Mouse (Mus musculus) liver, embryonic 14.5 days (tissue): Measurements from ENCODE around the gene Samd14. TPM values are rescaled to one million over a fixed set of nuclear protein-coding genes. Genes with fewer than 3 reads are reported as not detected.

ENCODE experiments used
- ATAC-seq: fragments of 200-750 bp; cut with Nextera tagmentation; 2 replicates; pipeline ENCODE4 v1.8.0; 2017; ENCODE audit warnings: moderate number of reproducible peaks, mild to moderate bottlenecking, moderate library complexity; ENCODE audit not compliant: insufficient read depth
- DNase-seq, 3 experiments: peaks; one replicate each; pipeline ENCODE4 v3.0.0-alpha.2; 2012 to 2013; ENCODE audit warnings: low read depth in 3 of 3, low spot score in 3 of 3
- H3K27ac ChIP-seq: fragments of 300-500 bp; sonication (generic); 2 replicates; pipeline ENCODE4 v1.5.1; 2014; ENCODE audit warnings: moderate library complexity, mild to moderate bottlenecking, control low read depth, inconsistent platforms
- H3K27me3 ChIP-seq: fragments of 300-500 bp; sonication (generic); 2 replicates; pipeline ENCODE4 v1.6.1; 2014; ENCODE audit warnings: mild to moderate bottlenecking, low read length, moderate library complexity; ENCODE audit not compliant: control insufficient read depth, insufficient read depth
- H3K36me3 ChIP-seq: fragments of 300-500 bp; sonication (generic); replicated peaks from 2 replicates; pipeline ENCODE4 v1.6.1; 2014; ENCODE audit warnings: low read depth; ENCODE audit not compliant: control insufficient read depth, insufficient read depth
- H3K4me1 ChIP-seq, 2 experiments: fragments of 200-500 bp in 1 of 2; fragments of 300-500 bp in 1 of 2; sonication (generic) in 1 of 2; replicated peaks; 2 replicates each; pipeline ENCODE4 v1.6.1; 2012 to 2014; ENCODE audit warnings: antibody characterized with exemption in 1 of 2, inconsistent platforms in 1 of 2, low read length in 1 of 2; ENCODE audit not compliant: control insufficient read depth in 2 of 2, insufficient read depth in 2 of 2
- H3K4me2 ChIP-seq: fragments of 300-500 bp; sonication (generic); 2 replicates; pipeline ENCODE4 v1.6.1; 2014; ENCODE audit warnings: low read depth, mild to moderate bottlenecking, control low read depth, moderate library complexity
- H3K4me3 ChIP-seq, 2 experiments: fragments of 200-500 bp in 1 of 2; fragments of 300-500 bp in 1 of 2; sonication (generic) in 1 of 2; 2 replicates each; pipeline ENCODE4 v1.5.1; 2012 to 2014; ENCODE audit warnings: low read depth in 2 of 2, low read length in 2 of 2, mild to moderate bottlenecking in 2 of 2, control low read depth in 1 of 2, inconsistent platforms in 1 of 2, moderate library complexity in 1 of 2; ENCODE audit not compliant: insufficient read depth in 1 of 2
- H3K9ac ChIP-seq: fragments of 300-500 bp; sonication (generic); replicated peaks from 2 replicates; pipeline ENCODE4 v1.6.1; 2014; ENCODE audit warnings: mild to moderate bottlenecking, control low read depth, moderate library complexity
- H3K9me3 ChIP-seq: fragments of 300-500 bp; sonication (generic); 2 replicates; pipeline ENCODE4 v1.6.1; 2016; ENCODE audit warnings: low read length, mixed read lengths; ENCODE audit not compliant: control insufficient read depth
- CTCF ChIP-seq: IDR thresholded peaks from 2 replicates; pipeline ENCODE4 v1.5.1; 2016; ENCODE audit warnings: antibody characterized with exemption, low read depth, control low read depth
- EP300 ChIP-seq: IDR thresholded peaks from 2 replicates; pipeline ENCODE4 v1.6.1; 2016; ENCODE audit warnings: antibody characterized with exemption, low read depth
- WGBS: fragments of 180-500 bp; shearing (Covaris S2); extraction: QIAGEN DNeasy Blood & Tissue Kit; methylation state at CpG from one replicate; pipeline ENCODE4 v1.1.7; 2014; ENCODE audit not compliant: insufficient replicate concordance; 5-methylcytosine and 5-hydroxymethylcytosine counted together
- polyA plus RNA-seq, 2 experiments: library from polyadenylated mRNA; depleted of rRNA in 1 of 2; stranded (reverse) in 1 of 2; unstranded in 1 of 2; fragments of >200 nt; fragmentation: Nextera tagmentation in 1 of 2; extraction: Ambion mirVana in 1 of 2; gene quantifications; 2 replicates each; pipeline versions ENCODE4 v1.2.1 to v1.2.3; 2012 to 2014

Gene Samd14
- polyA plus RNA-seq, 2 experiments, result 24.7 to 33.1 TPM

- DNase-seq (no peak), ATAC-seq (no peak)
- H3K4me2 ChIP-seq, result peak overlapping the region; percentile 97
- peaks cover 44 to 60% of the 10 kb centered on the region in 2 experiments for H3K4me1 ChIP-seq
- H3K9me3 ChIP-seq, result no peaks in the 10 kb centered on the region
- peaks cover 3% of the 10 kb centered on the region; the same call in 1 of the 2 replicates for H3K27me3 ChIP-seq
- peak overlapping the region; percentile 99 for H3K27ac ChIP-seq
- TF ChIP-seq CTCF (no peak), EP300 (no peak)
- H3K9ac ChIP-seq, result peak overlapping the region; percentile 80
- H3K36me3 ChIP-seq, result peaks cover 39% of the 10 kb centered on the region
- 22% methylated on average over 3 of the region's 3 CpGs for WGBS
- peak overlapping the region; percentile 75 to 95 for H3K4me3 ChIP-seq
Measured at GRCm38 (mm10) chr11:95012487-95012886, 2.8 kb downstream of the Samd14 start.

- TF ChIP-seq EP300 (no peak), CTCF (no peak)
- Histone ChIP-seq H3K4me2 (peak overlapping the region; percentile 23; the same call in 1 of the 2 replicates), H3K4me1 (peaks cover 29 to 46% of the 10 kb centered on the region in 2 experiments), H3K9ac (peak overlapping the region; percentile 14; the same call in 1 of the 2 replicates), H3K36me3 (peaks cover 61% of the 10 kb centered on the region), H3K27ac (no peak overlapping the region), H3K9me3 (no peaks in the 10 kb centered on the region), H3K4me3 (no peak overlapping the region), H3K27me3 (peaks cover under 1% of the 10 kb centered on the region; the same call in 1 of the 2 replicates)
- 64% methylated on average over 3 of the region's 3 CpGs for WGBS
- ATAC-seq, result no peak
- DNase-seq, result no peak
Measured at GRCm38 (mm10) chr11:95015484-95015883, 5.8 kb downstream of the Samd14 start.

- Histone ChIP-seq H3K27me3 (no peaks in the 10 kb centered on the region), H3K4me1 (no peaks in the 10 kb centered on the region; a peak in 1 of 4 replicates), H3K4me3 (no peak overlapping the region), H3K9ac (no peak overlapping the region), H3K27ac (no peak overlapping the region), H3K36me3 (peaks cover 68% of the 10 kb centered on the region), H3K4me2 (no peak overlapping the region), H3K9me3 (no peaks in the 10 kb centered on the region)
- WGBS, result 62% methylated on average over 10 of the region's 10 CpGs
- DNase-seq, result no peak
- peak; percentile 79 for TF ChIP-seq CTCF
- TF ChIP-seq EP300, result no peak
- ATAC-seq, result no peak
Measured at GRCm38 (mm10) chr11:95022237-95022992, 12.7 kb downstream of the Samd14 start.

GRCm38 (mm10) chr11:95023481-95023880 is 13.8 kb downstream of the Samd14 start:
- Histone ChIP-seq H3K4me3 (no peak overlapping the region), H3K4me1 (no peaks in the 10 kb centered on the region; a peak in 1 of 4 replicates), H3K36me3 (peaks cover 65% of the 10 kb centered on the region), H3K9ac (no peak overlapping the region), H3K4me2 (no peak overlapping the region), H3K27me3 (no peaks in the 10 kb centered on the region), H3K9me3 (no peaks in the 10 kb centered on the region), H3K27ac (no peak overlapping the region)
- DNase-seq, result no peak
- ATAC-seq, result no peak
- WGBS, result 87% methylated on average over 9 of the region's 9 CpGs
- TF ChIP-seq EP300, result no peak
- no peak for TF ChIP-seq CTCF

GRCm38 (mm10) chr11:95024439-95025184 is 14.9 kb downstream of the Samd14 start:
- Histone ChIP-seq H3K36me3 (peaks cover 53% of the 10 kb centered on the region), H3K27ac (no peak overlapping the region), H3K9ac (no peak overlapping the region), H3K4me2 (no peak overlapping the region), H3K9me3 (no peaks in the 10 kb centered on the region), H3K27me3 (no peaks in the 10 kb centered on the region), H3K4me3 (no peak overlapping the region), H3K4me1 (no peaks in the 10 kb centered on the region; a peak in 1 of 4 replicates)
- WGBS, result 80% methylated on average over 29 of the region's 29 CpGs
- no peak for TF ChIP-seq CTCF
- TF ChIP-seq EP300, result no peak
- DNase-seq, result no peak
- ATAC-seq, result no peak
